Mouse (Mus musculus) left cerebral cortex, postnatal 10 days (tissue): ENCODE measurements around the gene Pold3. TPM values are rescaled to one million over a fixed set of nuclear protein-coding genes. Genes with fewer than 3 reads are reported as not detected.
A peak's percentile ranks its signal among the peaks of the same experiment; 100 is the strongest.
"Not testable (repeated sequence)": the region's sequence is repeated elsewhere in the genome, so short reads cannot be mapped to it uniquely, and the experiment has no call there.

Experiments
- DNase-seq, 2 experiments: peaks; one replicate each; pipeline ENCODE4 v3.0.0; 2021 to 2022; ENCODE audit warnings: low spot score in 2 of 2, mixed read lengths in 1 of 2; ENCODE audit errors: extremely low spot score in 1 of 2
- intact Hi-C: fragments of 180-260 bp; cut with DNase I; formaldehyde crosslinking; loops from one replicate; pipeline ENCODE4 v1.15.1; 2025
- total RNA-seq, 2 experiments: library from RNA; stranded (reverse); gene quantifications; 2 replicates each; pipeline ENCODE4 v1.2.3; 2021

Pold3 gene
- total RNA-seq, 2 experiments from 2014 or later: 32.6 to 36.3 TPM

GRCm38 (mm10) chr7:100123486-100123885 is 2.1 kb upstream of the Pold3 start:
- peak in 1 of 2 experiments; percentile 59 for DNase-seq

GRCm38 (mm10) chr7:100120791-100121261 is 539 bp downstream of the Pold3 start:
- intact Hi-C loops: loop anchor here (5.0 to 10.0 kb wide), 2 partner anchors 66 to 114 kb away; no protein-coding TSS in a partner anchor
- DNase-seq: peak in 1 of 2 experiments; percentile 80

More at GRCm38 (mm10) chr7:100123486-100123885, 2.1 kb upstream of the Pold3 start:
- intact Hi-C loops: loop anchor here (5.0 to 10.0 kb wide), 2 partner anchors 64 to 111 kb away; no protein-coding TSS in a partner anchor

- no peak for DNase-seq
- intact Hi-C loops: no loop called here
These were observed 7.1 kb downstream of the Pold3 start for GRCm38 (mm10) chr7:100114279-100114678.

GRCm38 (mm10) chr7:100113821-100114220 is 7.5 kb downstream of the Pold3 start:
- no peak for DNase-seq
- intact Hi-C loops: no loop called here

GRCm38 (mm10) chr7:100111506-100111905 is 9.9 kb downstream of the Pold3 start:
- intact Hi-C loops: no loop called here
- no peak for DNase-seq

GRCm38 (mm10) chr7:100108341-100108740 is 13.0 kb downstream of the Pold3 start:
- no peak for DNase-seq
- intact Hi-C loops: loop anchor here (2.0 to 5.0 kb wide), 2 partner anchors 101 to 120 kb away; partner anchors contain the start of gene Chrdl2

- intact Hi-C loops: loop anchor here (5.0 kb wide), 1 partner anchor 97 kb away; the partner anchor contains the start of gene Chrdl2
- DNase-seq: no peak
These were observed 16.7 kb downstream of the Pold3 start for GRCm38 (mm10) chr7:100104677-100105076.

- intact Hi-C loops: no loop called here
- no peak for DNase-seq
These were observed 21.3 kb downstream of the Pold3 start for GRCm38 (mm10) chr7:100100031-100100595.

GRCm38 (mm10) chr7:100086891-100087290 is 34.5 kb downstream of the Pold3 start:
- intact Hi-C loops: no loop called here
- no peak for DNase-seq

GRCm38 (mm10) chr7:100086159-100086755 is 35.1 kb downstream of the Pold3 start:
- DNase-seq: no peak
- intact Hi-C loops: no loop called here

- intact Hi-C loops: no loop called here
- no peak for DNase-seq
These were observed 37.6 kb downstream of the Pold3 start for GRCm38 (mm10) chr7:100083812-100084211.

GRCm38 (mm10) chr7:100082836-100083235 is 38.5 kb downstream of the Pold3 start:
- intact Hi-C loops: no loop called here
- no peak for DNase-seq

- DNase-seq: no peak
- intact Hi-C loops: no loop called here
These were observed 41.1 kb downstream of the Pold3 start for GRCm38 (mm10) chr7:100080087-100080781.

- no peak for DNase-seq
- intact Hi-C loops: no loop called here
These were observed 44.3 kb downstream of the Pold3 start for GRCm38 (mm10) chr7:100077071-100077470.

GRCm38 (mm10) chr7:100076296-100076695 is 45.1 kb downstream of the Pold3 start:
- intact Hi-C loops: no loop called here

GRCm38 (mm10) chr7:100073959-100074358 is 47.4 kb downstream of the Pold3 start:
- intact Hi-C loops: no loop called here
- peak in 1 of 2 experiments; percentile 56 for DNase-seq

More at GRCm38 (mm10) chr7:100076296-100076695, 45.1 kb downstream of the Pold3 start:
- no peak for DNase-seq

- intact Hi-C loops, DNase-seq: not testable (repeated sequence)
These were observed 68.4 kb downstream of the Pold3 start for GRCm38 (mm10) chr7:100052991-100053390.

- intact Hi-C loops: no loop called here
These were observed 69.5 kb downstream of the Pold3 start for GRCm38 (mm10) chr7:100051904-100052303.

GRCm38 (mm10) chr7:100046486-100046885 is 74.9 kb downstream of the Pold3 start:
- intact Hi-C loops: no loop called here
- DNase-seq: peak in 1 of 2 experiments; percentile 8

More at GRCm38 (mm10) chr7:100051904-100052303, 69.5 kb downstream of the Pold3 start:
- no peak for DNase-seq
